Mouse (Mus musculus) right cerebral cortex, postnatal 36 days (tissue): Measurements from ENCODE around the gene Cux2.
A peak's percentile ranks its signal among the peaks of the same experiment; 100 is the strongest.

ENCODE experiments used
- DNase-seq, 2 experiments: peaks; one replicate each; pipeline ENCODE4 v3.0.0; 2022; ENCODE audit warnings: low spot score in 2 of 2, mixed read lengths in 1 of 2

The Cux2 gene

GRCm38 (mm10) chr5:122050017-122050831, at the start of gene Cux2:
Cux2 (minus strand) TSS chr5:122050102.
- peak in 1 of 2 experiments; percentile 47 for DNase-seq

DNA sequence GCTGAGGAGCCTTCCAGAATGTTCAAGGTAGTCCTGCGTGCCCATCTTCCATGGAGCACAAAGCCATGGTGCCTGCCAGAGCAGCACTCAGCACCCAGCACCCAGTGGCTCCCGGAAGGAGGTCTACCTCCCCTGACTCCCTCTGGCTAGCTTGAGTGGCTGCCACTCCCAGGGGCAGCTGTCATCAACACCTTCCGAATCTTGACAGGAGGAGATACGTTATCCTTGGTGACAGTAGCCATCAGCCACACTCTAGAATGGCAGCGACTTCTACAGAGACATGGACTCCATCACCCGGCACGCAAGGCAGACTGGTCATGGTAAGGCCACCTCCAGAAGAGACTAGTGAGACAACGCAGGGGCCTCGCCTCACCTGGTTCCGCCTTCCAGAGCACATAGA, 44.5 kb upstream of the Cux2 start:
- no peak for DNase-seq

- DNase-seq: no peak
Observed at GRCm38 (mm10) chr5:122093734-122094133, 43.8 kb upstream of the Cux2 start.

DNA sequence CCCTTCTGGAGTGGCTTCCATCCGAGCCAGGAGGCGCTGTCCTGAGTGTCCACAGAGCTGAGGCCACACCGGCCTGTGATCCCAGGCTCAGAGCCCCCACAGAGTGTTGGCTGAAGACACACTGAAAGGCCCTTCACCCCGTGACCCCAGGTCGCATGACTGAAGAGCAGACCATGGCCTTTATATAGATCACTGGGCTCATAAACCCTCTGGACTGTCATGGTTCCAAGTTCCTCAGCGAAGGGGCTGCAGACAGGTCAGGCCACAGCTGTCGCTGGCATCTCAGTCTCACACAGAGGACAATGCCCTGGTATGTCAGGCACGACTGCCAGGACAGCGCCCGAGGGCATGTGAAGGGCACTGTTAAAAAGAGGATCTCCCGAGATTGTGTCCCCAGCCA, 42.9 kb upstream of the Cux2 start:
- no peak for DNase-seq

GRCm38 (mm10) chr5:122091070-122091469, 41.2 kb upstream of the Cux2 start:
- DNase-seq: no peak

GRCm38 (mm10) chr5:122089664-122090063, 39.8 kb upstream of the Cux2 start:
- DNase-seq: no peak

GRCm38 (mm10) chr5:122088917-122089316, 39.0 kb upstream of the Cux2 start:
- peak; percentile 79 for DNase-seq

DNA sequence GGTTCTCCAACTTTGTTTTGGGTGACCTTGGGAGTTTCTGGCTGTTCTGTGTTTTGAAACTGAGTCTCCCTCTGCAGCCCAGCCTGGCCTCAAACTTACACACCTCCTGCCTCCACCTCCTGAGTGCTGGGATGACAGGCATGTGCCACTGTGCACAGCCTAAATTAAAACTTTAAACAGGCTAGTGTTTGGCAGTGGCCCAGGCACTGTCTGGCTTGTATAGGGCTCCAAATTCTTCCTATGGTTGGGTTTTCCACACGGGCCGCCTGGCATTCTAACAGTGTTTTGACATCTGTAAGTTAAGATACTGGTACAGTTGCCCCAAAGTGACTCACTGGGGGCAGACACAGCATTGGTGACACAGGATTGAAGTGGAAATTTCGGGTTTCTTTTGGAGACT, 36.2 kb upstream of the Cux2 start:
- DNase-seq: no peak

GRCm38 (mm10) chr5:122085291-122085690, 35.4 kb upstream of the Cux2 start:
- DNase-seq: no peak

DNA sequence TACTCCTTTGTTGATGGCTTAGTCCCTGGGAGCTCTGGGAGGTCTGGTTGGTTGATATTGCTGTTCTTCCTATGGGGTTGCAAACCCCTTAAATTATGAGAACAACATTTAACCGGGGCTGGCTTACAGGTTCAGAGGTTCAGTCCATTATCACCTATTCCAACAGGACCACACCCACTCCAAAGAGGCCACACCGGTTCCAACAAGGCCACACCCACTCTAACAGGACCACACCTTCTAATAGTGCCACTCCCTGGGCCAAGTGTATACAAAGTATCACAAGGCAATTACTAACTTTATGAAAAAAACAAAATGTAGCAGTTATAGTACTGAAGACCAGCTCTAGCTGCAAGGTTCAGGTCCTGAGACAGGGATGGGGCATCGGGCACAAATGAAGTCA, 34.6 kb upstream of the Cux2 start:
- no peak for DNase-seq

DNA sequence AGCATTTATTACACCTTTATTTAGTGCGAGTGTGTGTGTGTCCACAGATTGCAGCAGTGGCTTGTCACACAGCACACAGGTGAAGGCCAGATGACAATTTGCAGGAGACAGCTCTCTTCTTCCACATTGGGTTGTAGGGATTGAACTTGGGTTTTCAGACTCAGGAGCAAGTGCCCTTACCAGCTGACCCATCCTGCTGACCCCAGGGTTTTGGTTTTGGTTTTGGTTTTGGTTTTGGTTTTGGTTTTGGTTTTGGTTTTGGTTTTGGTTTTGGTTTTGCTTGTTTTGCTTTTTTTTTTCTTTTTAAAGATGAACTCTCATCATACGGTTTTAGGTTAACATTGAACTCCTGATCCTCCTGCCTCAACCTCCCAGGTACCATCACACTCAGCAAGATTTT, 33.4 kb upstream of the Cux2 start:
- DNase-seq: no peak

- DNase-seq: no peak
Observed at GRCm38 (mm10) chr5:122081471-122081870, 31.6 kb upstream of the Cux2 start.

- DNase-seq: peak; percentile 77 to 82
Observed at GRCm38 (mm10) chr5:122080930-122081329, 31.0 kb upstream of the Cux2 start.

GRCm38 (mm10) chr5:122079796-122080195, 29.9 kb upstream of the Cux2 start:
- DNase-seq: no peak

GRCm38 (mm10) chr5:122077244-122077643, 27.3 kb upstream of the Cux2 start:
- no peak for DNase-seq

DNA sequence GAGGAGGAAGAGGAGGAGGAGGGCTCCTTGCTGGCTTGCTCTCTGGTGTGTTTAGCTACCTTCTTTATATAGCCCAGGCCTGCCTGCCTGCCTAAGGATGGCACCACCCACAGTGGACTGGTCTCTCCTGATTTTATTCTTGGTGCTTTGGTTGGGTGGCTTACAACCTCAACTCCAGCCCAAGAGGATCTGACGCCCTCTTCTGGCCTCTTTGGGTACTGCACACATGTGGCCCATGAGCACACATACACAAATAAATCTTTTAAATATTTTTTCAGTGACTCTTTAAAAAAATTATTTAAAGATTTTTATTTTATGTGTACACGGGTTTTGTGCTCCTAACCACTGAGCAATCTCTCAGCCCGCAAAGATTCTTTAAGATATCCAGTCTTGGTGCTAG, 25.8 kb upstream of the Cux2 start:
- DNase-seq: no peak

GRCm38 (mm10) chr5:122071997-122072396, 22.1 kb upstream of the Cux2 start:
- DNase-seq: no peak

DNA sequence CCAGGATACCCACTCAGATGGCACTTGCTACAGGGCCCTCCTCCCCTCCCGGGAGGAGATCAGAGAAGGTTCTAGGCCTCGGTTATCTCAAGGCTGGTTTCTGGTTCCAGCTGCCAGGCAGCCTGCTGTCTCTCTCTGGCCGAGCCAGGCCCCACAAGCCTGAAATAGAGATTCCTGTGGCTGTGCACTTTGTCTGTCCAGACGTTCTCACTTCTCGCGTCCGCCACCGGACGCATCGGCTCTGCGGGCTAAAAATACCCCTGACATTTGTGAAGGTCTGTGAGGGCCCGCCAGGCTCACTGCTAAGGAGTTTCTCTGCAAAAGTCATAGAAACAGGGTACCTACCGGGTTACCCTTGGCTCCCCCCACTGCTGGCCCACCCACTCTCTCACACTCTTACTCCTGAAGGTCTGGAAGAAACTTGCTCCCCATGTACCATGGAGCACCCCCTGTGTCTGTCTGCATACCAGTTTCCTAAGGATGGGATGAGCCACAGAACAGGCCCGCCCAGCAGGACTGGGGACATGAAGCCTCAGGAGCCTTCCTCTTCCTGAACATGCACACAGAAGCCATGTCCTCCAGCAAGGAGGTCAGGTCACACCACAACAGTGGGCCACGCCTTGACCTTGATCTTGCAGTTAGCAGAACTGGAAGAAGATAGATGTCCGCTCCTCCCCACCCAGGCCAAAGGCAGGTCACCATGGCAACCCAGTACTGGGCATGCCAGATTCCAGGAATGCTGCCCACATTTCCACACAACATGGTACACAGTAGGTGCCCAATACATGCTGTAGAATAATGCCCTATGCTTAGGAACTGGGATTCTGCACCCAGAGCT, 21.3 kb upstream of the Cux2 start:
- DNase-seq: no peak

DNA sequence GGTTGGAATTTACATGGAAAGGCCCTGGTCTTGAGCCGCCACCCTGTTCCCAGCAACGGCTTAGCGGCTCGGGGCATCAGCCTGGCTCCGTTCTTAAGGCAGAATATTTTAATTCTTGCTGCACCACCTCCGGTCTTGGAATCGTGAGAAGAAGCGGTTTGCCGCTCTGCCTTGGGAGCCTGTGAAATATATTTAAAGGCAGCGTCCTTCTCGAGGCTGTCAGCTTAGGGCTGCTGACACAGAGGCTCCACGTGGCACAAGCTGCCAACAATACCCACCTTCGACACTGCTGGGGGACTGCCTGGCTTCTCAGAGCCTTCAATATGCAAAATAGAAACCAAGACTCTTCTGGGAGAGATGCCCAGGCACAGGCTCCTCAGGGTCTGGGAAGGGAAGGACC, 18.7 kb upstream of the Cux2 start:
- DNase-seq: no peak

DNA sequence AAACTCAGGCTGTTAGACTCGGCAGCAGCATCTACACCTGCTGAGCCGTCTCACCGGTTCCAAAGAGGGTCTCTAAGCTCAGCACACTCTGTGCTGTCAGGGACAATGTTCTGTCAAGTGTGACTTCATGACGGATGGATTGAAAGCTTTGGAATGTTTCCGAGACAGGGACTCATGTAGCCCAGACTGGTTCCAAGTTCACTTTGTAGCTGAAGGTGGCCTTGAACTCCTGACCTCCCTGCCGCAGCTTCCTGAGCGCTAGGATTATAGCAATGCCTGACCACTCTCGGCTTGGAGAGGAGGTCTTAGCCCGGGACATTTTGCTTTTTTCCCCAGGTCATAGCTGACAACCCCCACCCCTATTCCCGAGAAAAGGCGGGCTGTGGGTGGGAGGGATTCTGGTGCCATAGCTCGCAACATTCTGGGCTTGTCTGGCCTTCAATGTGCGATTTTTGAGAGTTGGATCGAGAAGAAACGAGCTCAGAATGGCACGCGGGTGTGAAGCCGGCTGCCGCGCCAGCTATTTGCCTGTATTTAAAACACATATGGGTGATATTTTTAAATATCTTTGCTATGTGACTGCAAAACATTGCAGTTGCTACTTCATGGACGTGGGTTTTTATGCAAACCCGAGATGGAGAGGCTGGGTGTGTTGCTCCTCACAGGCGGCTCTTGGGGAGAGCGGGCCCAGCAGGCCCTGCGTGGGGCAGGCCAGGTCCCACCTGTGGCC, 13.5 kb upstream of the Cux2 start:
- DNase-seq: peak; percentile 73 to 80

- DNase-seq: no peak
Observed at GRCm38 (mm10) chr5:122062479-122062878, 12.6 kb upstream of the Cux2 start.

- DNase-seq: no peak
Observed at GRCm38 (mm10) chr5:122060767-122061333, 10.9 kb upstream of the Cux2 start.
